Mouse (Mus musculus) hindbrain, embryonic 15.5 days (tissue): ENCODE data around the gene Slc6a4. TPM values are rescaled to one million over a fixed set of nuclear protein-coding genes. Genes with fewer than 3 reads are reported as not detected.
A peak's percentile ranks its signal among the peaks of the same experiment; 100 is the strongest.

Experiments used
- ATAC-seq: fragments of 200-750 bp; cut with Nextera tagmentation; 2 replicates; pipeline ENCODE4 v1.8.0; 2017; ENCODE audit warnings: low read depth, moderate number of reproducible peaks, moderate TSS enrichment; ENCODE audit not compliant: low FRiP score
- H3K27ac ChIP-seq: fragments of 300-500 bp; sonication (generic); replicated peaks from 2 replicates; pipeline ENCODE4 v1.5.1; 2015; ENCODE audit warnings: mild to moderate bottlenecking, inconsistent platforms
- H3K27me3 ChIP-seq: fragments of 300-500 bp; sonication (generic); 2 replicates; pipeline ENCODE4 v1.6.1; 2015; ENCODE audit warnings: control low read depth, inconsistent platforms
- H3K36me3 ChIP-seq: fragments of 300-500 bp; sonication (generic); 2 replicates; pipeline ENCODE4 v1.6.1; 2015; ENCODE audit warnings: control low read depth, inconsistent platforms
- H3K4me1 ChIP-seq: fragments of 300-500 bp; sonication (generic); replicated peaks from 2 replicates; pipeline ENCODE4 v1.6.1; 2015; ENCODE audit warnings: control low read depth, inconsistent platforms
- H3K4me2 ChIP-seq: fragments of 300-500 bp; sonication (generic); 2 replicates; pipeline ENCODE4 v1.6.1; 2015; ENCODE audit warnings: moderate library complexity, mild to moderate bottlenecking, inconsistent platforms
- H3K4me3 ChIP-seq: fragments of 300-500 bp; sonication (generic); 2 replicates; pipeline ENCODE4 v1.5.1; 2015; ENCODE audit warnings: mild to moderate bottlenecking, inconsistent platforms
- H3K9ac ChIP-seq: fragments of 300-500 bp; sonication (generic); 2 replicates; pipeline ENCODE4 v1.6.1; 2015; ENCODE audit warnings: inconsistent platforms
- H3K9me3 ChIP-seq: fragments of 300-500 bp; sonication (generic); 2 replicates; pipeline ENCODE4 v1.6.1; 2016; ENCODE audit warnings: control low read depth, inconsistent platforms
- WGBS: fragments of 180-500 bp; shearing (Covaris S2); methylation state at CpG from one replicate; pipeline ENCODE4 v1.1.7; 2015; 5-methylcytosine and 5-hydroxymethylcytosine counted together
- polyA plus RNA-seq: library from polyadenylated mRNA; unstranded; fragments of >200 nt; fragmentation: Nextera tagmentation; extraction: Ambion mirVana; gene quantifications from 2 replicates; pipeline ENCODE4 v1.2.1, GENCODE M21; 2015

Slc6a4 gene
- polyA plus RNA-seq = 8.5 and 9.3 TPM in 2 replicates

DNA sequence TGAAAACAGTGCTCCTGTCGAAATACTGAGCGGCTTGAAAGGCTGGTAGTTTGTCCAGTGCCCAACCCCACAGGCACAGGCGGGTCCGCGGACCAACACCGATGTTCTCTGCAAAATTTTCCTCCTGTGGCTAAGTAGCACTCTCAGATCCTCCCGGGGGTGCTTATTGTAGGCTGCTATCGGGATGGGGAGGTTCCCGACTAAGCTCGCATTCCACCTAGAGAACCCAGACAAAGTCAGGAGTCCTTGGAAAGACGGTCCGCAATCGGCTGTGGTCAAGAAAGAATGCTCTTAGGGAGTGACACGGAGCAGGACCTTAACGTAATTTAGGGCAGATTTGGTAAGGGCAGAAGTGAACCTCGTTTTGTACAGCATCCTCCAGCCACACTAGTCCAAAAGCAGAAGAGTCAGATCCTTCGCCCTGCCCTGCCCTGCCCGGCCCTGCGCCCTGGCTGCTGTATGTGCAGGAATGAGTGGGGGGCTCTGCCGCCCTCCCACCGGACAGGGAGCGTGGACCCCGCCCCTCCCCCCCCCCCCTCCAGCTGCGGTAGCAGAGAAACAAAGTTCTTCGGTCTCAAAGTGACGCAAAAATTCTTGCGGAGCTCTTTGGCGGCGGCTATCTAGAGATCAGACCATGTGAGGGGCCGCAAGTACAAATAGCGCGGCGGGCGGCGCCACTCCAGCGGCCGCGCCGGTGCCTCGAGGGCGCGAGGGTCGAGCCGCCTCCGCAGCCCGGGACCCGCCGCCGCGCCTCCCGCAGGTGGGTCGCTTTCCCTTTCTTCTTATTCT is at the start of gene Slc6a4:
TSS of gene Slc6a4 (plus strand) at position 688 of the 789 bp plus-strand sequence.
- peaks cover 47% of the 10 kb centered on the region for H3K27me3 ChIP-seq
- peak within 1 kb of the TSS; percentile 55 for H3K4me3 ChIP-seq
- peak within 1 kb of the TSS; percentile 94 for H3K4me2 ChIP-seq
- no peak for ATAC-seq
- H3K9ac ChIP-seq = peak within 1 kb of the TSS; percentile 43
- no peaks in the 10 kb centered on the region for H3K36me3 ChIP-seq
- no peaks in the 10 kb centered on the region for H3K9me3 ChIP-seq
- H3K27ac ChIP-seq = no peak within 1 kb of the TSS
- WGBS = under 1% methylated on average over 47 of the region's 52 CpGs
- peaks cover 19% of the 10 kb centered on the region for H3K4me1 ChIP-seq

DNA sequence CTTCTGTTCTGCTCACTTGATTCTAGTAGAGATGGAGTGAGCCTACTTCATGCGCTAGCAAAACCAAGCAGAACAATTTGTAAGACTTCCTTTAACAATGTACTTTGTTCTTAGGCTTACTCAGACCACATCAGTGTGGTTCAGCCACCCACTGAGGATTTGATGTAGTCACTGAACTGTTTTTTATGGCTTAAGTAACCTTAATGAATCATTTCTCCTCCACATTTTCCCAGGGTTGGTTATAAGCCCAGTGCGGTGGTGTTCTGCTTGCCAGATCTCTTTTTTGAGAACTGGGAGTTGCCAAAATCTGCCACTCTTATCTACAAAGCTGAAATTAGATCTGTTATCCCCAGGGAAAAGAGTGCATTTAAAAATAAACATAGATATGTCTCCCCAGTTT is 44.9 kb upstream of the Slc6a4 start:
- WGBS = 97% methylated on average over 2 of the region's 2 CpGs

GRCm38 (mm10) chr11:76965703-76966102 is 32.7 kb upstream of the Slc6a4 start:
- no peak overlapping the region for H3K4me3 ChIP-seq
- peaks cover 79% of the 10 kb centered on the region for H3K36me3 ChIP-seq
- 98% methylated on average over 3 of the region's 3 CpGs for WGBS
- no peak overlapping the region for H3K27ac ChIP-seq
- H3K4me1 ChIP-seq = no peaks in the 10 kb centered on the region
- ATAC-seq = no peak
- H3K4me2 ChIP-seq = no peak overlapping the region
- H3K9ac ChIP-seq = no peak overlapping the region
- H3K9me3 ChIP-seq = no peaks in the 10 kb centered on the region
- no peaks in the 10 kb centered on the region for H3K27me3 ChIP-seq

More for the DNA sequence above, 44.9 kb upstream of the Slc6a4 start:
- Histone ChIP-seq H3K36me3 (peaks cover 61% of the 10 kb centered on the region), H3K4me1 (no peaks in the 10 kb centered on the region), H3K27me3 (no peaks in the 10 kb centered on the region), H3K27ac (no peak overlapping the region), H3K9me3 (no peaks in the 10 kb centered on the region), H3K4me3 (no peak overlapping the region), H3K9ac (no peak overlapping the region), H3K4me2 (no peak overlapping the region)
- ATAC-seq = no peak

GRCm38 (mm10) chr11:76970328-76970727 is 28.1 kb upstream of the Slc6a4 start:
- H3K27me3 ChIP-seq = no peaks in the 10 kb centered on the region
- 97% methylated on average over 2 of the region's 2 CpGs for WGBS
- H3K4me1 ChIP-seq = no peaks in the 10 kb centered on the region
- no peak overlapping the region for H3K4me2 ChIP-seq
- no peaks in the 10 kb centered on the region for H3K9me3 ChIP-seq
- no peak overlapping the region for H3K27ac ChIP-seq
- no peak overlapping the region for H3K9ac ChIP-seq
- no peak overlapping the region for H3K4me3 ChIP-seq
- H3K36me3 ChIP-seq = peaks cover 70% of the 10 kb centered on the region
- no peak for ATAC-seq

- no peak overlapping the region for H3K4me3 ChIP-seq
- no peak overlapping the region for H3K4me2 ChIP-seq
- no peak overlapping the region for H3K9ac ChIP-seq
- ATAC-seq = no peak
- peaks cover 36% of the 10 kb centered on the region for H3K36me3 ChIP-seq
- H3K27me3 ChIP-seq = no peaks in the 10 kb centered on the region
- H3K27ac ChIP-seq = no peak overlapping the region
- no peaks in the 10 kb centered on the region for H3K4me1 ChIP-seq
- no peaks in the 10 kb centered on the region for H3K9me3 ChIP-seq
- 88% methylated on average over 7 of the region's 7 CpGs for WGBS
Measured at GRCm38 (mm10) chr11:76974680-76975319, 23.6 kb upstream of the Slc6a4 start.

DNA sequence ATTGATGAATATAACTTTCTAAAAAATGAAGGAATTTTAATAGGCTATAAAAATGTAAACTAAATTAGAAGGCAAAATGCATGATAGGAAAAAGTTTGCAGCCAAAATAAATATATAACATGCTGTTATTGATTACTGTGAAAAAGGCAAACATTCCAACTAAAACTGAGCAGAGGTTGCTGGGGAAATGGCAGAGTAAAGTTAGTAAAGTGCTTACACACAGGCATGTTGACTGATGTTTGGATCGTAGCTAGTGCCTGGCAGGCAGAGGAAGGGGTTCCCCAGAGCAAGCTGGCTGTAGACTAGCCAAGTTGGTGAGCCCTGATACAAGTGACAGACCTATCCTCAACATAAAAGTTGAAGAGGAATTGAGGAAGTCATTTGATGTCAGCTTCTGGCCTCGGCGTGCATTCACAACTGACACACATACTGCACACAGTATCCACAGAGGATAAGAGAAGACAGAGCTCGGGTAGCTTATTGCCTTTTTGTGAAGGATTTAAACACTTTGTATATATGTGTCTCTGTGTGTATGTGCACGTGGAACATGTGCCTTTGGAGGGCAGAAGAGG is 16.7 kb upstream of the Slc6a4 start:
- no peak overlapping the region for H3K4me3 ChIP-seq
- H3K27ac ChIP-seq = no peak overlapping the region
- no peaks in the 10 kb centered on the region for H3K4me1 ChIP-seq
- no peak overlapping the region for H3K4me2 ChIP-seq
- 87% methylated on average over 5 of the region's 5 CpGs for WGBS
- no peak overlapping the region for H3K9ac ChIP-seq
- ATAC-seq = no peak
- peaks cover 15% of the 10 kb centered on the region for H3K36me3 ChIP-seq
- no peaks in the 10 kb centered on the region for H3K27me3 ChIP-seq
- no peaks in the 10 kb centered on the region for H3K9me3 ChIP-seq

DNA sequence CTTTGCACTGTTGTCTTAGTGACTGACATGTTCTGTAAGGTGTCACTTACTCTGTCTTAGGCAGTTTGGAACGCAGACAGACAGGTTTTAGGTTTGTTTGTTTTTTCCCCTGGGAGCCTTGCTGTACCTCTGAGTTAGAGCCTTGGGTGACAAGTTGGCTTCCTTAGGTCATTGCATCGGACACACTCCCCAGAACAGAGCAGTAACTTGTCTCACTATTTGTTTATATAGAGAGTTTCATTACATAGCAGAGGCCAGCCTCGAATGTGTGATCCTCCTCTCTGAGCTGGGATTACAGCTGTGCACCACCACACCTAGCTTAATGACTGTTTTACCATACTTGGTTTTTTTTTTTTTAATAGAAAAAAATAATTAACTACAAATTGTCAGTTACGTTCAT is 16.0 kb upstream of the Slc6a4 start:
- no peak for ATAC-seq
- WGBS = 87% methylated on average over 4 of the region's 4 CpGs
- Histone ChIP-seq H3K9me3 (no peaks in the 10 kb centered on the region), H3K4me2 (no peak overlapping the region), H3K27ac (no peak overlapping the region), H3K36me3 (peaks cover 19% of the 10 kb centered on the region), H3K4me3 (no peak overlapping the region), H3K27me3 (no peaks in the 10 kb centered on the region), H3K9ac (no peak overlapping the region), H3K4me1 (no peaks in the 10 kb centered on the region)

GRCm38 (mm10) chr11:76983641-76984040 is 14.8 kb upstream of the Slc6a4 start:
- peaks cover 23% of the 10 kb centered on the region for H3K36me3 ChIP-seq
- no peak overlapping the region for H3K4me2 ChIP-seq
- no peak overlapping the region for H3K4me3 ChIP-seq
- H3K4me1 ChIP-seq = no peaks in the 10 kb centered on the region
- WGBS = 84% methylated on average over 5 of the region's 5 CpGs
- H3K27ac ChIP-seq = no peak overlapping the region
- ATAC-seq = no peak
- H3K9ac ChIP-seq = no peak overlapping the region
- H3K27me3 ChIP-seq = no peaks in the 10 kb centered on the region
- H3K9me3 ChIP-seq = no peaks in the 10 kb centered on the region

GRCm38 (mm10) chr11:76984173-76984572 is 14.2 kb upstream of the Slc6a4 start:
- Histone ChIP-seq H3K9me3 (no peaks in the 10 kb centered on the region), H3K27me3 (no peaks in the 10 kb centered on the region), H3K9ac (no peak overlapping the region), H3K4me3 (no peak overlapping the region), H3K4me1 (no peaks in the 10 kb centered on the region), H3K27ac (no peak overlapping the region), H3K4me2 (no peak overlapping the region), H3K36me3 (peaks cover 23% of the 10 kb centered on the region)
- no peak for ATAC-seq

DNA sequence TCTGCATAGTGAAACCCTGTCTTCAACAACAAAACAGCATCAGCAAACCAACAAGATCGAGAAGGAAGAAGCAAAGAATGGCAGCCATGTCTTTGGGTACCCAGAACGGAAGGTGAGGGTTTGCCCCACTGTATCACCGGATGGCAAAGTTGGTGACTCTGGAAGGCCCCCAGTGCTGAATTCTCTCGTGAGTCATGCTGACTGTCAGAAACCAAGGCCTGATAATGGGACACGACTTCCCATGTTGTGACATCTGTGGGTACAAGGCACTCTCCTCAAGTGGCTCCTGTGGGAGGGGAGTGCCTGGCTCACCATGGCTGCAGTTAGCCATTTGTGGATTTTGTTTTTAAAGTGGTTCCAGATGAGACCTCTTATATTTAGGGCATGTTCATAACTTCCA is 7.6 kb upstream of the Slc6a4 start:
- H3K4me1 ChIP-seq = no peaks in the 10 kb centered on the region
- H3K9me3 ChIP-seq = no peaks in the 10 kb centered on the region
- 79% methylated on average over 5 of the region's 5 CpGs for WGBS
- H3K36me3 ChIP-seq = peaks cover 16% of the 10 kb centered on the region
- peaks cover under 1% of the 10 kb centered on the region; the same call in 1 of the 2 replicates for H3K27me3 ChIP-seq
- no peak overlapping the region for H3K27ac ChIP-seq
- no peak for ATAC-seq
- no peak overlapping the region for H3K9ac ChIP-seq
- H3K4me3 ChIP-seq = no peak overlapping the region
- H3K4me2 ChIP-seq = no peak overlapping the region

GRCm38 (mm10) chr11:76992886-76993285 is 5.5 kb upstream of the Slc6a4 start:
- Histone ChIP-seq H3K4me2 (no peak overlapping the region), H3K4me3 (no peak overlapping the region), H3K4me1 (peaks cover 7% of the 10 kb centered on the region), H3K27me3 (peaks cover 16% of the 10 kb centered on the region), H3K9me3 (no peaks in the 10 kb centered on the region), H3K36me3 (0 out of 2 replicates have a peak, but pooled peaks cover under 1% of the 10 kb centered on the region), H3K9ac (no peak overlapping the region), H3K27ac (no peak overlapping the region)
- 36% methylated on average over 4 of the region's 4 CpGs for WGBS
- ATAC-seq = no peak

- H3K4me3 ChIP-seq = no peak overlapping the region
- WGBS = 42% methylated on average over 20 of the region's 20 CpGs
- H3K36me3 ChIP-seq = no peaks in the 10 kb centered on the region
- peaks cover 41% of the 10 kb centered on the region for H3K27me3 ChIP-seq
- no peak for ATAC-seq
- peaks cover 19% of the 10 kb centered on the region for H3K4me1 ChIP-seq
- H3K9ac ChIP-seq = no peak overlapping the region
- no peak overlapping the region for H3K27ac ChIP-seq
- H3K9me3 ChIP-seq = no peaks in the 10 kb centered on the region
- H3K4me2 ChIP-seq = no peak overlapping the region
Measured at GRCm38 (mm10) chr11:76995966-76996672, 2.3 kb upstream of the Slc6a4 start.
